ENCODE assay signal across 11 mouse cellular contexts in the genomic region with DNA sequence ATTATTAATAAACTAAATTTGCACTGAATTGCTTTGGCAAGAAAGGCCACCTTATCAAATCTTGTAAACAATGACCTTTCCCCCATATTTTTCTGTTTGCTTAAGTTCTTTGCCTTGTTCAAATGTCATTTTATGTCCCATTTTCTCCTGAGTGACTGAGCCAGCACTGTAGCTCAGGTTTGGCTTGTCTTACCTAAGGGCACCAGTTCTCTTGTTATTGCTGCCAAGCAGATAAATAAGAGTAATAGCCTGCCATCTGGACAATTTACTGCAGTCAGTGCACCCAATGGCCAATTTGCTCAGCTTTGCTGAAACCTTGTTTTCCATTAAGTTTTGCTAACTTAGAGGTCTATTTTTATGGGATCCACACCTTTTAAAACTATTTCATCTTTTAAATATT.
"Had no signal": no experiment of that assay in that cellular context is flagged by ENCODE, and none has a peak within 500 bp of the region (broad histone marks: within the 10 kb centered on the region; RNA-seq: fewer than 3 reads in every experiment).

No protein-coding gene starts in this region.

- ATAC-seq: midbrain, embryonic 13.5 days; midbrain, embryonic 16.5 days had no signal

- DNase-seq: kidney, adult 2 months; kidney, postnatal 14 days; kidney, postnatal 4 days; lung, adult 18-20 months; lung, postnatal 10 days; lung, postnatal 36 days; thymus, adult 2 months; thymus, postnatal 14 days; thymus, postnatal 4 days had no signal
